ENCODE assay signal across 9 mouse cellular contexts in the genomic region with DNA sequence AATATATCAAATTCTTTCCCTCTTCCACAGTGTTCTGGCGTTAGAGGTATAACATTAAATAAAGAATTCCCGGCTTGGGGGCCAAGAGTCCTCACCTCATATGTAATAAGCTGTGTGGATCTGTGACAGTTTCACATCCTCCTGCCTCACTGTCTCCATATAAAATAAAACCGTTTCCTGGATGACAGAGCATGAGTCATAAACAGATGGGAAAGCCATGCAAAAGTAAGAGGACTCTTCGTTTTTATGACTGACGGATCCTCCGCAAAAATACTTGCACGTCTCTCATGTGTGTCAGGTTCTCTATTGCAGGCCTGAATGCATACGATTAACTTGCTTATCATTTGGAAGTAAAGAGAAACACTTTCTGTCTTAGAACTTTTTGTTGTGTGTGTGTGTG.
"Had no signal": no experiment of that assay in that cellular context is flagged by ENCODE, and none has a peak within 500 bp of the region (broad histone marks: within the 10 kb centered on the region; RNA-seq: fewer than 3 reads in every experiment).

No protein-coding gene starts in this region.

- DNase-seq: kidney, adult 8-10 months; kidney, postnatal 36 days; lung, embryonic 14.5 days; lung, postnatal 10 days; lung, postnatal 4 days had no signal

- H3K4me2 ChIP-seq: liver, embryonic 11.5 days; lung, embryonic 14.5 days; midbrain, embryonic 12.5 days had no signal

- H3K4me3 ChIP-seq: limb, embryonic 10.5 days; midbrain, embryonic 12.5 days had no signal

- ATAC-seq: midbrain, embryonic 16.5 days had no signal

- H3K36me3 ChIP-seq: limb, embryonic 10.5 days; midbrain, embryonic 12.5 days had no signal
